8 mouse cellular contexts compared by ENCODE assay signal in genomic region chr15:85612660-85613357, GRCm38 (mm10). TPM values are rescaled to one million over a fixed set of nuclear protein-coding genes. Genes with fewer than 3 reads are reported as not detected.
A peak's percentile ranks its signal among the peaks of the same experiment; 100 is the strongest.
DNase-seq lines count a peak whose midpoint lies in the region; ATAC-seq lines count a peak whose summit lies in the region.

No protein-coding gene starts in this region.

- DNase-seq in adrenal gland, adult (ENCODE audit: inconsistent age in 2 of 2, low spot score in 1 of 2) = peak; percentile 60 to 86
- no peak for DNase-seq in adrenal gland, postnatal 25 days
- peak; percentile 36 for DNase-seq in liver
- DNase-seq in cerebellum, postnatal 25 days = peak; percentile 65 to 75
- DNase-seq in thymus, postnatal 25 days = peak; percentile 63

- no peak overlapping the region for H3K4me2 ChIP-seq in liver, embryonic 12.5 days
- no peak overlapping the region for H3K4me2 ChIP-seq in kidney, embryonic 15.5 days

- H3K27me3 ChIP-seq in liver, embryonic 12.5 days (replicated peaks) = peaks cover 39% of the 10 kb centered on the region
- peaks cover 15% of the 10 kb centered on the region; the same call in 1 of the 2 replicates for H3K27me3 ChIP-seq in kidney, embryonic 15.5 days

- 0 out of 2 replicates have a peak, but pooled peaks cover 3% of the 10 kb centered on the region for H3K9me3 ChIP-seq in liver, embryonic 12.5 days (replicated peaks)
- H3K9me3 ChIP-seq in kidney, embryonic 15.5 days (replicated peaks) = no peaks in the 10 kb centered on the region

- ATAC-seq in liver, embryonic 12.5 days = no peak
- ATAC-seq in kidney, embryonic 15.5 days (replicated peaks; ENCODE audit: low FRiP score) = no peak
- ATAC-seq in megakaryocyte progenitor cell, adult 5-6 weeks (replicated peaks; ENCODE audit: poor library complexity) = peak; percentile 64

- H3K36me3 ChIP-seq in liver, embryonic 12.5 days = no peaks in the 10 kb centered on the region
- no peaks in the 10 kb centered on the region for H3K36me3 ChIP-seq in kidney, embryonic 15.5 days

- no peak overlapping the region for H3K27ac ChIP-seq in liver, embryonic 12.5 days
- peak overlapping the region; percentile 85 for H3K27ac ChIP-seq in kidney, embryonic 15.5 days

- H3K4me1 ChIP-seq in liver, embryonic 12.5 days = 0 out of 2 replicates have a peak, but pooled peaks cover 7% of the 10 kb centered on the region
- peaks cover 56% of the 10 kb centered on the region for H3K4me1 ChIP-seq in kidney, embryonic 15.5 days

- H3K9ac ChIP-seq in liver, embryonic 12.5 days = no peak overlapping the region
- no peak overlapping the region for H3K9ac ChIP-seq in kidney, embryonic 15.5 days

- 60% methylated on average over 8 of the region's 8 CpGs for WGBS in liver, embryonic 12.5 days (ENCODE audit: insufficient replicate concordance)
- 83% methylated on average over 8 of the region's 8 CpGs for WGBS in kidney, embryonic 15.5 days

- H3K4me3 ChIP-seq in liver, embryonic 12.5 days = no peak overlapping the region
- no peak overlapping the region for H3K4me3 ChIP-seq in kidney, embryonic 15.5 days (replicated peaks)

RNA-seq across cellular contexts. Expression of gene Wnt7b, which starts 30.5 kb away (rescaled TPM):
- total RNA-seq in adrenal gland, postnatal 25 days (2021) = 0.55 and 1.2 TPM in 2 replicates
- 0.38 and 0.56 TPM in 2 replicates for polyA plus RNA-seq in liver, embryonic 12.5 days (2016; fragmentation: Nextera tagmentation; extraction: Ambion mirVana)
- polyA plus RNA-seq in kidney, embryonic 15.5 days (2015; fragmentation: Nextera tagmentation; extraction: Ambion mirVana) = 16.3 and 16.8 TPM in 2 replicates
- not detected in 2 replicates for total RNA-seq in megakaryocyte progenitor cell, adult 5-6 weeks (2015)
- total RNA-seq in megakaryocyte progenitor cell, adult 5-6 weeks (2017) = not detected in 2 replicates
